Mouse (Mus musculus) testis, adult 2 months (tissue): ENCODE data around the gene Slc15a3.

Experiments used
- CTCF ChIP-seq: fragments of 200-500 bp; IDR thresholded peaks from 2 replicates; pipeline ENCODE4 v1.5.1; 2012; ENCODE audit warnings: low read depth, mild to moderate bottlenecking, inconsistent platforms, low read length, moderate library complexity; ENCODE audit not compliant: control insufficient read depth, insufficient read depth, insufficient replicate concordance
- POLR2A ChIP-seq: fragments of 200-500 bp; IDR thresholded peaks from 2 replicates; pipeline ENCODE4 v1.6.1; 2012; ENCODE audit warnings: low read depth, mild to moderate bottlenecking, inconsistent platforms, low read length, moderate library complexity; ENCODE audit not compliant: control insufficient read depth

GRCm38 (mm10) chr19:10804850-10805660, 34.5 kb upstream of the Slc15a3 start:
- TF ChIP-seq POLR2A = no peak
- TF ChIP-seq CTCF = no peak
